Mouse (Mus musculus): ENCODE results near the gene Dleu7.

The Dleu7 gene

GRCm38 (mm10) chr14:62292488-62293339, at the start of gene Dleu7, which contains the start of gene Rnaseh2b:
TSS of gene Dleu7 (minus strand) at chr14:62293047.
TSS of gene Rnaseh2b (plus strand) at chr14:62292589.
- DNase-seq (ENCODE audit: low read depth, low spot score): peak; percentile 44

GRCm38 (mm10) chr14:62341887-62342642, 49.2 kb upstream of the Dleu7 start:
- no peak for DNase-seq (ENCODE audit: low read depth, low spot score)

- no peak for DNase-seq (ENCODE audit: low read depth, low spot score)
Observed at GRCm38 (mm10) chr14:62339196-62339595, 46.3 kb upstream of the Dleu7 start.

GRCm38 (mm10) chr14:62333909-62334687, 41.3 kb upstream of the Dleu7 start:
- peak; percentile 27 for DNase-seq (ENCODE audit: low read depth, low spot score)

GRCm38 (mm10) chr14:62331866-62332619, 39.2 kb upstream of the Dleu7 start:
- peak; percentile 89 for DNase-seq (ENCODE audit: low read depth, low spot score)

GRCm38 (mm10) chr14:62331457-62331856, 38.6 kb upstream of the Dleu7 start:
- DNase-seq (ENCODE audit: low read depth, low spot score): no peak

GRCm38 (mm10) chr14:62329631-62330030, 36.8 kb upstream of the Dleu7 start:
- DNase-seq (ENCODE audit: low read depth, low spot score): no peak

- no peak for DNase-seq (ENCODE audit: low read depth, low spot score)
Observed at GRCm38 (mm10) chr14:62328606-62329005, 35.8 kb upstream of the Dleu7 start.

- DNase-seq (ENCODE audit: low read depth, low spot score): no peak
Observed at GRCm38 (mm10) chr14:62327171-62327570, 34.3 kb upstream of the Dleu7 start.

GRCm38 (mm10) chr14:62326026-62326425, 33.2 kb upstream of the Dleu7 start:
- DNase-seq (ENCODE audit: low read depth, low spot score): no peak

- DNase-seq (ENCODE audit: low read depth, low spot score): no peak
Observed at GRCm38 (mm10) chr14:62324943-62325342, 32.1 kb upstream of the Dleu7 start.

- no peak for DNase-seq (ENCODE audit: low read depth, low spot score)
Observed at GRCm38 (mm10) chr14:62323457-62323856, 30.6 kb upstream of the Dleu7 start.

- no peak for DNase-seq (ENCODE audit: low read depth, low spot score)
Observed at GRCm38 (mm10) chr14:62322581-62323344, 29.9 kb upstream of the Dleu7 start.

GRCm38 (mm10) chr14:62311672-62312071, 18.8 kb upstream of the Dleu7 start:
- DNase-seq (ENCODE audit: low read depth, low spot score): no peak

- DNase-seq (ENCODE audit: low read depth, low spot score): no peak
Observed at GRCm38 (mm10) chr14:62309026-62309425, 16.2 kb upstream of the Dleu7 start.

- no peak for DNase-seq (ENCODE audit: low read depth, low spot score)
Observed at GRCm38 (mm10) chr14:62307555-62307954, 14.7 kb upstream of the Dleu7 start.

GRCm38 (mm10) chr14:62300031-62300430, 7.2 kb upstream of the Dleu7 start:
- DNase-seq (ENCODE audit: low read depth, low spot score): no peak

GRCm38 (mm10) chr14:62298808-62299207, 6.0 kb upstream of the Dleu7 start:
- DNase-seq (ENCODE audit: low read depth, low spot score): no peak

GRCm38 (mm10) chr14:62292166-62292487, 720 bp downstream of the Dleu7 start:
- DNase-seq (ENCODE audit: low read depth, low spot score): no peak

GRCm38 (mm10) chr14:62291406-62291987, 1.4 kb downstream of the Dleu7 start:
- no peak for DNase-seq (ENCODE audit: low read depth, low spot score)

Data from CD4-positive helper T cell, adult 2 months (primary cell).